Mouse (Mus musculus) ES-E14 (cell line): ENCODE results near the gene Them7. TPM values are rescaled to one million over a fixed set of nuclear protein-coding genes. Genes with fewer than 3 reads are reported as not detected.

ENCODE experiments used
- DNase-seq: peaks from one replicate; pipeline ENCODE4 v3.0.0-alpha.2; 2013; ENCODE audit warnings: low read depth, low spot score
- H3K27ac ChIP-seq: 2 replicates; pipeline ENCODE4 v1.5.1; 2012; ENCODE audit warnings: low read depth, mild to moderate bottlenecking, low read length, moderate library complexity, mixed read lengths; ENCODE audit not compliant: poor library complexity, insufficient read depth, severe bottlenecking
- H3K36me3 ChIP-seq: 2 replicates; pipeline ENCODE4 v1.6.1; 2012; ENCODE audit warnings: mild to moderate bottlenecking, low read length, moderate library complexity, mixed read lengths; ENCODE audit not compliant: control insufficient read depth, poor library complexity, insufficient read depth, severe bottlenecking
- H3K4me1 ChIP-seq, 2 experiments: fragments of 150-350 bp in 1 of 2; sonication (generic) in 1 of 2; 2 replicates each; pipeline ENCODE4 v1.6.1; 2012; ENCODE audit warnings: low read length in 2 of 2, mild to moderate bottlenecking in 1 of 2, mixed read lengths in 1 of 2; ENCODE audit not compliant: control insufficient read depth in 2 of 2, insufficient read depth in 2 of 2, poor library complexity in 1 of 2
- H3K4me3 ChIP-seq, 2 experiments: fragments of 150-350 bp in 1 of 2; sonication (generic) in 1 of 2; 2 replicates each; pipeline ENCODE4 v1.5.1; 2012; ENCODE audit warnings: low read length in 2 of 2, low read depth in 1 of 2, mild to moderate bottlenecking in 1 of 2, mixed read lengths in 1 of 2; ENCODE audit not compliant: insufficient read depth in 1 of 2, poor library complexity in 1 of 2, severe bottlenecking in 1 of 2
- H3K9ac ChIP-seq: 2 replicates; pipeline ENCODE4 v1.6.1; 2012; ENCODE audit warnings: low read depth, mild to moderate bottlenecking, low read length, mixed read lengths; ENCODE audit not compliant: poor library complexity, insufficient read depth, severe bottlenecking
- H3K9me3 ChIP-seq: fragments of 150-350 bp; sonication (generic); 2 replicates; pipeline ENCODE4 v1.6.1; 2012; ENCODE audit warnings: low read depth, mild to moderate bottlenecking, low read length; ENCODE audit not compliant: control insufficient read depth, insufficient read depth
- CHD2 ChIP-seq: IDR thresholded peaks from 2 replicates; pipeline ENCODE4 v1.6.1; 2014; ENCODE audit warnings: mild to moderate bottlenecking, low read depth, low read length, inconsistent platforms
- HCFC1 ChIP-seq: IDR thresholded peaks from 2 replicates; pipeline ENCODE4 v1.6.1; 2012; ENCODE audit warnings: low read length, inconsistent platforms, borderline replicate concordance; ENCODE audit not compliant: insufficient read depth
- MAFK ChIP-seq: IDR thresholded peaks from 2 replicates; pipeline ENCODE4 v1.6.1; 2014; ENCODE audit warnings: mild to moderate bottlenecking, low read depth, low read length, inconsistent platforms; ENCODE audit not compliant: insufficient read depth
- ZC3H11A ChIP-seq: IDR thresholded peaks from 2 replicates; pipeline ENCODE4 v1.6.1; 2012; ENCODE audit warnings: low read depth, mild to moderate bottlenecking, inconsistent platforms, low read length, borderline replicate concordance
- ZNF384 ChIP-seq: IDR thresholded peaks from 2 replicates; pipeline ENCODE4 v1.6.1; 2012; ENCODE audit warnings: low read depth, low read length, inconsistent platforms
- in situ Hi-C, 2 experiments: fragments of 600-800 bp; cut with MboI; formaldehyde crosslinking; loops; one replicate each; pipeline ENCODE4 v1.15.1; 2025; ENCODE audit warnings: low sequenced_read_pairs in 2 of 2, inconsistent platforms in 1 of 2; ENCODE audit not compliant: unreplicated experiment in 2 of 2
- total RNA-seq: library from RNA; depleted of rRNA; stranded (reverse); fragments of 300-350 nt; gene quantifications from 2 replicates; pipeline ENCODE4 v1.2.3, GENCODE M21; 2012

Them7 gene
- total RNA-seq, 1 experiment = not detected

GRCm38 (mm10) chr2:105396066-105396465, 171.9 kb downstream of the Them7 start:
- TF ChIP-seq ZC3H11A = no peak
- no peak for TF ChIP-seq ZNF384
- TF ChIP-seq CHD2 = no peak
- TF ChIP-seq MAFK = no peak
- no peak for TF ChIP-seq HCFC1
- DNase-seq = no peak
- H3K36me3 ChIP-seq = peaks cover 9% of the 10 kb centered on the region; the same call in 1 of the 2 replicates
- H3K4me3 ChIP-seq = no peak overlapping the region
- no peaks in the 10 kb centered on the region for H3K9me3 ChIP-seq
- H3K27ac ChIP-seq = no peak overlapping the region
- H3K4me1 ChIP-seq = peaks cover 12 to 25% of the 10 kb centered on the region in 2 experiments
- H3K9ac ChIP-seq = no peak overlapping the region
- in situ Hi-C loops = no loop called here

- H3K36me3 ChIP-seq = peaks cover 2% of the 10 kb centered on the region; the same call in 1 of the 2 replicates
- H3K27ac ChIP-seq = no peak overlapping the region
- TF ChIP-seq ZNF384 (no peak), MAFK (no peak), ZC3H11A (no peak), CHD2 (no peak), HCFC1 (no peak)
- DNase-seq = no peak
- H3K4me1 ChIP-seq = peaks cover 12 to 25% of the 10 kb centered on the region in 2 experiments
- H3K9ac ChIP-seq = no peak overlapping the region
- H3K9me3 ChIP-seq = no peaks in the 10 kb centered on the region
- peak overlapping the region in 1 of 2 experiments; percentile 84; a peak in 2 of 4 replicates for H3K4me3 ChIP-seq
- in situ Hi-C loops = no loop called here
Measured at GRCm38 (mm10) chr2:105397446-105398211, 173.5 kb downstream of the Them7 start.

GRCm38 (mm10) chr2:105398636-105399084, 174.5 kb downstream of the Them7 start:
- Histone ChIP-seq H3K9ac (peak overlapping the region; percentile 84), H3K4me3 (peak overlapping the region; percentile 71 to 84), H3K36me3 (peaks cover 2% of the 10 kb centered on the region; the same call in 1 of the 2 replicates), H3K9me3 (no peaks in the 10 kb centered on the region), H3K4me1 (peaks cover 8 to 23% of the 10 kb centered on the region in 2 experiments), H3K27ac (no peak overlapping the region; the same call in 1 of the 2 replicates)
- no peak for TF ChIP-seq ZC3H11A
- no peak for TF ChIP-seq CHD2
- TF ChIP-seq MAFK = no peak
- no peak for TF ChIP-seq ZNF384
- no peak for TF ChIP-seq HCFC1
- in situ Hi-C loops = no loop called here
- DNase-seq = no peak

GRCm38 (mm10) chr2:105399085-105399891, 175.2 kb downstream of the Them7 start, which contains the start of gene Rcn1:
Rcn1 (minus strand) TSS chr2:105399319.
- Histone ChIP-seq H3K4me3 (peak within 1 kb of the TSS; percentile 71 to 84), H3K9ac (peak within 1 kb of the TSS; percentile 84), H3K27ac (no peak within 1 kb of the TSS; the same call in 1 of the 2 replicates), H3K9me3 (no peaks in the 10 kb centered on the region), H3K36me3 (peaks cover 2% of the 10 kb centered on the region; the same call in 1 of the 2 replicates), H3K4me1 (peaks cover 8 to 23% of the 10 kb centered on the region in 2 experiments)
- DNase-seq = peak; percentile 70
- TF ChIP-seq ZNF384 (no peak), MAFK (no peak), CHD2 (no peak), ZC3H11A (no peak), HCFC1 (no peak)
- in situ Hi-C loops = no loop called here
